Mouse (Mus musculus) embryonic facial prominence, embryonic 14.5 days (tissue): Measurements from ENCODE around the gene Spib. TPM values are rescaled to one million over a fixed set of nuclear protein-coding genes. Genes with fewer than 3 reads are reported as not detected.

ENCODE experiments used
- ATAC-seq: fragments of 200-750 bp; cut with Nextera tagmentation; 2 replicates; pipeline ENCODE4 v1.8.0; 2017; ENCODE audit warnings: low read depth, moderate number of reproducible peaks, moderate TSS enrichment
- DNase-seq: peaks from one replicate; pipeline ENCODE4 v3.0.0-alpha.2; 2015; ENCODE audit warnings: low spot score
- H3K27ac ChIP-seq: fragments of 300-500 bp; sonication (generic); replicated peaks from 2 replicates; pipeline ENCODE4 v1.5.1; 2014; ENCODE audit warnings: low read depth, mild to moderate bottlenecking, low read length, moderate library complexity
- H3K27me3 ChIP-seq: fragments of 300-500 bp; sonication (generic); replicated peaks from 2 replicates; pipeline ENCODE4 v1.6.1; 2014; ENCODE audit warnings: low read length; ENCODE audit not compliant: control insufficient read depth, insufficient read depth
- H3K36me3 ChIP-seq: fragments of 300-500 bp; sonication (generic); 2 replicates; pipeline ENCODE4 v1.6.1; 2014; ENCODE audit warnings: low read length, mixed read lengths; ENCODE audit not compliant: control insufficient read depth, insufficient read depth
- H3K4me1 ChIP-seq: fragments of 300-500 bp; sonication (generic); 2 replicates; pipeline ENCODE4 v1.6.1; 2014; ENCODE audit warnings: antibody characterized with exemption, low read length; ENCODE audit not compliant: control insufficient read depth, insufficient read depth
- H3K4me2 ChIP-seq: fragments of 300-500 bp; sonication (generic); 2 replicates; pipeline ENCODE4 v1.6.1; 2014; ENCODE audit warnings: low read depth, mild to moderate bottlenecking, low read length, moderate library complexity, mixed read lengths
- H3K4me3 ChIP-seq: fragments of 300-500 bp; sonication (generic); 2 replicates; pipeline ENCODE4 v1.5.1; 2014; ENCODE audit warnings: low read depth, mild to moderate bottlenecking, low read length
- H3K9ac ChIP-seq: fragments of 300-500 bp; sonication (generic); 2 replicates; pipeline ENCODE4 v1.6.1; 2014; ENCODE audit warnings: low read depth, mild to moderate bottlenecking, low read length, moderate library complexity, mixed read lengths
- H3K9me3 ChIP-seq: fragments of 300-500 bp; sonication (generic); 2 replicates; pipeline ENCODE4 v1.6.1; 2016; ENCODE audit warnings: low read length; ENCODE audit not compliant: control insufficient read depth
- WGBS: fragments of 180-500 bp; shearing (Covaris S2); extraction: QIAGEN DNeasy Blood & Tissue Kit; methylation state at CpG from one replicate; pipeline ENCODE4 v1.1.7; 2014; 5-methylcytosine and 5-hydroxymethylcytosine counted together
- polyA plus RNA-seq: library from polyadenylated mRNA; unstranded; fragments of >200 nt; fragmentation: Nextera tagmentation; extraction: Ambion mirVana; gene quantifications from 2 replicates; pipeline ENCODE4 v1.2.1, GENCODE M21; 2014

The Spib gene
- polyA plus RNA-seq, 1 experiment from 2014 or later, result 0.26 TPM

GRCm38 (mm10) chr7:44491391-44491790, 40.5 kb downstream of the Spib start:
- Histone ChIP-seq H3K4me3 (no peak overlapping the region), H3K9me3 (no peaks in the 10 kb centered on the region), H3K36me3 (peaks cover 54% of the 10 kb centered on the region), H3K27me3 (no peaks in the 10 kb centered on the region), H3K4me2 (no peak overlapping the region), H3K9ac (no peak overlapping the region), H3K27ac (no peak overlapping the region), H3K4me1 (peaks cover 7% of the 10 kb centered on the region)
- no peak for DNase-seq
- WGBS, result 93% methylated on average over 5 of the region's 5 CpGs
- no peak for ATAC-seq

GRCm38 (mm10) chr7:44490281-44490680, 41.6 kb downstream of the Spib start:
- Histone ChIP-seq H3K4me2 (no peak overlapping the region), H3K36me3 (peaks cover 54% of the 10 kb centered on the region), H3K27ac (no peak overlapping the region), H3K4me1 (peaks cover 2% of the 10 kb centered on the region), H3K27me3 (no peaks in the 10 kb centered on the region), H3K9ac (no peak overlapping the region), H3K4me3 (no peak overlapping the region), H3K9me3 (no peaks in the 10 kb centered on the region)
- WGBS, result 91% methylated on average over 4 of the region's 4 CpGs
- no peak for ATAC-seq
- no peak for DNase-seq

GRCm38 (mm10) chr7:44488545-44488944, 43.3 kb downstream of the Spib start:
- no peak overlapping the region for H3K27ac ChIP-seq
- H3K27me3 ChIP-seq, result no peaks in the 10 kb centered on the region
- no peaks in the 10 kb centered on the region for H3K9me3 ChIP-seq
- no peaks in the 10 kb centered on the region for H3K4me1 ChIP-seq
- H3K9ac ChIP-seq, result no peak overlapping the region
- H3K4me3 ChIP-seq, result no peak overlapping the region
- DNase-seq, result no peak
- peaks cover 44% of the 10 kb centered on the region for H3K36me3 ChIP-seq
- WGBS, result 91% methylated on average over 8 of the region's 8 CpGs
- ATAC-seq, result no peak
- H3K4me2 ChIP-seq, result no peak overlapping the region

GRCm38 (mm10) chr7:44487936-44488335, 43.9 kb downstream of the Spib start:
- ATAC-seq (no peak), DNase-seq (no peak)
- Histone ChIP-seq H3K4me2 (no peak overlapping the region), H3K4me3 (no peak overlapping the region), H3K9me3 (no peaks in the 10 kb centered on the region), H3K27ac (no peak overlapping the region), H3K36me3 (peaks cover 38% of the 10 kb centered on the region), H3K4me1 (no peaks in the 10 kb centered on the region), H3K9ac (no peak overlapping the region), H3K27me3 (no peaks in the 10 kb centered on the region)
- WGBS, result 93% methylated on average over 7 of the region's 7 CpGs

GRCm38 (mm10) chr7:44486927-44487575, 44.8 kb downstream of the Spib start:
- DNase-seq (no peak), ATAC-seq (0 out of 2 replicates have a peak, but pooled peaks have one; percentile 6)
- 61% methylated on average over 13 of the region's 13 CpGs for WGBS
- H3K9ac ChIP-seq, result no peak overlapping the region
- no peak overlapping the region for H3K27ac ChIP-seq
- H3K4me1 ChIP-seq, result no peaks in the 10 kb centered on the region
- no peak overlapping the region for H3K4me2 ChIP-seq
- no peaks in the 10 kb centered on the region for H3K9me3 ChIP-seq
- no peak overlapping the region for H3K4me3 ChIP-seq
- peaks cover 29% of the 10 kb centered on the region for H3K36me3 ChIP-seq
- H3K27me3 ChIP-seq, result 0 out of 2 replicates have a peak, but pooled peaks cover 4% of the 10 kb centered on the region

GRCm38 (mm10) chr7:44485572-44486195, 46.2 kb downstream of the Spib start:
- H3K9me3 ChIP-seq, result no peaks in the 10 kb centered on the region
- no peak overlapping the region for H3K4me2 ChIP-seq
- 76% methylated on average over 6 of the region's 7 CpGs for WGBS
- no peak overlapping the region for H3K9ac ChIP-seq
- H3K27me3 ChIP-seq, result 0 out of 2 replicates have a peak, but pooled peaks cover 6% of the 10 kb centered on the region
- no peak for ATAC-seq
- no peak for DNase-seq
- H3K36me3 ChIP-seq, result peaks cover 16% of the 10 kb centered on the region
- H3K4me1 ChIP-seq, result no peaks in the 10 kb centered on the region
- H3K27ac ChIP-seq, result no peak overlapping the region
- H3K4me3 ChIP-seq, result no peak overlapping the region

GRCm38 (mm10) chr7:44484841-44485571, 46.9 kb downstream of the Spib start:
- Histone ChIP-seq H3K4me2 (no peak overlapping the region), H3K9ac (no peak overlapping the region), H3K9me3 (no peaks in the 10 kb centered on the region), H3K4me3 (no peak overlapping the region), H3K4me1 (no peaks in the 10 kb centered on the region), H3K27ac (no peak overlapping the region), H3K27me3 (peaks cover 12% of the 10 kb centered on the region), H3K36me3 (peaks cover 11% of the 10 kb centered on the region; the same call in 1 of the 2 replicates)
- ATAC-seq (peak; percentile 66; the same call in 1 of the 2 replicates), DNase-seq (peak; percentile 68)
- 42% methylated on average over 5 of the region's 5 CpGs for WGBS

GRCm38 (mm10) chr7:44484109-44484508, 47.8 kb downstream of the Spib start:
- H3K9ac ChIP-seq, result no peak overlapping the region
- 100% methylated on average over 1 of the region's 1 CpGs for WGBS
- H3K9me3 ChIP-seq, result no peaks in the 10 kb centered on the region
- H3K4me1 ChIP-seq, result no peaks in the 10 kb centered on the region
- H3K4me2 ChIP-seq, result no peak overlapping the region
- ATAC-seq (no peak), DNase-seq (no peak)
- H3K27me3 ChIP-seq, result peaks cover 17% of the 10 kb centered on the region
- H3K4me3 ChIP-seq, result no peak overlapping the region
- H3K36me3 ChIP-seq, result peaks cover 9% of the 10 kb centered on the region; the same call in 1 of the 2 replicates
- no peak overlapping the region for H3K27ac ChIP-seq
